Mouse (Mus musculus) spleen, postnatal 10 days (tissue): Measurements from ENCODE around the gene Tll1.
"Not testable (repeated sequence)": the region's sequence is repeated elsewhere in the genome, so short reads cannot be mapped to it uniquely, and the experiment has no call there.

Source experiments
- DNase-seq, 2 experiments: peaks; one replicate each; pipeline ENCODE4 v3.0.0; 2021 to 2022; ENCODE audit warnings: low spot score in 2 of 2

Gene Tll1

DNA sequence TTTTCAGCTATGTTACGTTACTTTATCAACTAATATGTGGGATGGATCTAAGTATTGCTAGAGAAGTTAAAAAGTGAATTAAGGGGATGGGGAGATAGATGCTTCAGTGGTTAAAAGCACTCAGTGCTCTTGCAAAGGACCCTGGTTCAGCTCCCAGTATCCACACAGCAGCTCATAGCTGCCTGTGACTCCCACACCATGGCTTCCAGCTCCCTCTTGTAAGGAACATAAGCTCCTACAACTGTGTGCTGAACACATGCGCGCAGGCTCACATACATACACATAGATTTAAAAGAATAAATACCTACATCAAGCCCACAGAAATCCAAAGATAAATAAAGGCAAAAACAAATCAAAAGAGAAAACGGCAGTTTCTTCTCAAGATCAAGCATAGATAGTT, 148.5 kb downstream of the Tll1 start:
- DNase-seq, result no peak

DNA sequence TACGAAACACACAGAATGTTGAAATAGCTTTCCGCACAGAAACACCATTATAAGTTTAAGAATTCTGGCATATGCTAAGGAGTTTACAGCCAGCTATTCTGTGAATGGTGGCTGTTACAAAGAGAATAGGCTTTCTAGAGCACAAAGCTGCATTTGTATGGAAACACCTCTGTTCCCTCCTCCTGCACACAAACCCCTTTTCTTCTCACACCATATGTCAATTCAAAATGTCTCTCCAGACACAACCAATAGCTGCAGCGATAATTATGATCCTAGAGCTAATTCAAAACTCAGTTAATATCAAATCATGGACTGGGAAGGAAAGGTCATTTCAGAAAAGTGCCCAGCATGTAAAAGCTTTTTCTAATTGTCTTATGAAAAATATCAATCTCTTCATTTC, 157.5 kb downstream of the Tll1 start:
- no peak for DNase-seq

DNA sequence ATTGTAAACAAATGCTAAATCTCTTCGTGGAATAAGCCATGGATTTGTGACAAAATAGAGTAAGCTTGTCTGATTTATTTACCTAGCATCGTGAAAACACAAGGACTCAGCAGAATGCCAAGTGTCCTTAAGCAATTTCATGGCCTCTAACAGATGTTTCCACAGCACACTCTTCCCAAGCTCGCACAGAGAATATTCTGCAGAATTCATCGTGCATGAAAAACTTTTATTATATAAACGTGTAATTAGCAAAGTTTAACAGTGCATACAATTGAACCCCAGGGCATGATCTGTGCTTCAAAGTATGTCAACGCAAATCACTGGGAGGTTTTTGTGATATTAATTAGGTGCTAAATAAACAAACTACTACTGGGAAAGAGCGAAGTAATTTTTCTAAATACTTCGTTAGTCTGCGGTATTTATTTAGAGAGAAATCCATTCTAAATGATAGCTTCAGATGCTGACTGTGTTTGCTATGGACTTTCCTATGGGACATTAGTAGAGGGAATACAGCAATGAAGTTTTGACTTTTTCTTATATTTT, 158.0 kb downstream of the Tll1 start:
- no peak for DNase-seq

- no peak for DNase-seq
Measured at GRCm38 (mm10) chr8:64041303-64041884, 164.7 kb downstream of the Tll1 start.

DNA sequence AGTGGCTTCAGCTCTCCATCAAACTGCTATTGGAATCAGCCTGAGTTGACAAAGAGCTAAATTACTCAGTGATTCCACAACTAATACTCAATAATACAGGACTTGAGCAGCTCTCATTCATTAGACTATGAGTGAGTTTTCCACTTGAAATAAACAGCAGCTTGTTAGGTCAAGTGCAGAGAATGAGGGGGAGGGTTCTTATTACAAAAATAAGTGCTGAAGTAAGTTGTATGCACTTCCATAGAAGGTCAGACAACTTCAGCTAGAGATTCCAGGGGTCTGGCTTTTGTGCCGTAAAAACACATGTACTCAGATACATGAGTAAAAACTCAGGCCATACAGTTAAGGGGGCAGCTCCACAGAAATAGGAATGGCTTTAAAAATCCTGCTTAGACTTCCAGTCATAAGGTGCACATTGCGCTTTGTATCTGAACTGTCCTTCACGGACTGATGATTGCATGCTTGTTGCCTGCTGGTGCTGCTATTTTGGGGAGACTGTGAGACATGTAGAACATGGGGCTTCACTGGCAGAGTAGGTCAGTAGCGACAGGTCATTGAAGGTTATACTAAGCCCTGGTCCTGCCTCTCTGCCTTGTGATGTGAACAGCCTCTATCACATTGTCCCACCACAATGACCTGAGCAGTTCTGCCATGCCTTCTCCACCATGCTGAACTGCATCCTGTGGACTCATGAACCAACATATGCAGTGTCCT, 175.2 kb downstream of the Tll1 start:
- no peak for DNase-seq

DNA sequence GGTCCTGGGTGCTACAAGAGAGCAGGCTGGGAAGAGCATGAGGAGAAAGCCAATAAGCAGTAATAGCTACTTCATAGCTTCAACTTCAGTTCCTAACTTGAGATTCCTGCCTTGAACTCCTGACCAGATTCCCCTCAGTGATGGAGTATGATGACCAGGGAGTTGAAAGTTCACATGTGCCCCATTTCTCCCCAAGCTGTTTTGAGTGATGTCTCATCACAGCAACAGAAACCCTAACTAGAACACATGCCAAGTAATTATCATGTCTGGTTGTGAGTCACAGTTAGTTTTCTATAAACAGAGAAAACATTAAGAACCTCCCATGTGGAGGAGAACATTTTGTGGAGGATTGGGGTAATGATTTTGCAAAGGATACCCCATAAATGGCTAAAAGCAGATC, 176.0 kb downstream of the Tll1 start:
- no peak for DNase-seq

DNA sequence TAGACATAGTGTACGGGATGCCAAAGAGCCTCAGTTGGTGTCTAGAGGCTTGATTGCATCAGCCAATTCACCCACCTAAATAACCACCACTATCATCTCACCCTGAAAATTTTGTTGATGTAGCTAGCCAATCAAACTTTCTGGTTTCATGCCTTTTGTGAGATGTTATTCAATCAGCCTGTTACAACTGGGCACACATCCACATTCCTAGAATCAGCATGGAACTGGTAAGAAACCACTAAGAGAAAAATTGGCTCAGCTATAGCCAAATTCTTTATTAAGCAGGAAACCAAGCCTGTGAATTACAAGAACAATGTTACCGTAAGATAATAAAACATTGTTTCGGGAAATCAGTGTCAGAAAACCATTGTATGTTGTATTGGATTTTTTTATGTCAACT, 176.5 kb downstream of the Tll1 start:
- no peak for DNase-seq

- DNase-seq, result no peak
Measured at GRCm38 (mm10) chr8:64024359-64024758, 181.7 kb downstream of the Tll1 start.

GRCm38 (mm10) chr8:64023579-64023978, 182.5 kb downstream of the Tll1 start:
- no peak for DNase-seq

DNA sequence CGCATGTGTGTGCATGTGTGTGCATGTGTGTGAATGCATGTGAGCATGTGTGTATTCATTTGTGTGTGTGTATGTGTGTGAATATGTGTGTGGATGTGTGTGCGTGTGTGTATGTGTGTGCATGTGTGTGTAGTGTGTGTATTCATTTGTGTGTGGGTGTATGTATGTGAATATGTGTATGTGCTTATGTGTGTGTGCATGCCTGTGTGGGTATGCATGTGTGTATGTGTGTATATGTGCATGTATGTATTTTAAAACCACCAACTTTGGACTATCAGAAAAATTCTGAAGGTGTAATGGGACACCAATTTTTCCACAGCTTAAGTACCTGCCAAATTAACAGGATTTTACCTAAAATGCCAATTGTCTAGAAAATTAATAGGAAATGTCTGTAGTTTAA, 183.0 kb downstream of the Tll1 start:
- DNase-seq, result no peak

GRCm38 (mm10) chr8:63970612-63971391, 235.3 kb downstream of the Tll1 start:
- not testable (repeated sequence) for DNase-seq
